Mouse (Mus musculus) gastrocnemius, adult 2 months (tissue): ENCODE results near the gene Ift74. TPM values are rescaled to one million over a fixed set of nuclear protein-coding genes. Genes with fewer than 3 reads are reported as not detected.
A peak's percentile ranks its signal among the peaks of the same experiment; 100 is the strongest.

Source experiments
- DNase-seq: peaks from one replicate; pipeline ENCODE4 v3.0.0; 2022
- H3K27ac ChIP-seq: fragments of 200-600 bp; 2 replicates; pipeline ENCODE4 v1.8.1; 2022; ENCODE audit warnings: mild to moderate bottlenecking
- H3K4me3 ChIP-seq: fragments of 200-600 bp; 2 replicates; pipeline ENCODE4 v1.8.1; 2022; ENCODE audit warnings: mild to moderate bottlenecking, moderate library complexity
- CTCF ChIP-seq: fragments of 200-600 bp; IDR thresholded peaks from 2 replicates; pipeline ENCODE4 v1.8.1; 2022; ENCODE audit warnings: antibody characterized with exemption, mild to moderate bottlenecking, moderate library complexity
- intact Hi-C: fragments of 180-260 bp; cut with DNase I; formaldehyde crosslinking; loops from one replicate; pipeline ENCODE4 v1.15.1; 2025
- microRNA-seq: library from miRNA; unstranded; fragments of <30 nt; microRNA quantifications from one replicate; pipeline ENCODE4 v1.2.0, GENCODE M21; 2021
- total RNA-seq, 2 experiments: library from RNA; stranded (reverse); gene quantifications; 2 replicates each; pipeline ENCODE4 v1.2.3; 2021

Gene Ift74
- total RNA-seq, 2 experiments from 2014 or later, result 4.7 to 8.5 TPM

- intact Hi-C loops, result no loop called here
Measured at GRCm38 (mm10) chr4:94713741-94714140, 99.5 kb downstream of the Ift74 start.

DNA sequence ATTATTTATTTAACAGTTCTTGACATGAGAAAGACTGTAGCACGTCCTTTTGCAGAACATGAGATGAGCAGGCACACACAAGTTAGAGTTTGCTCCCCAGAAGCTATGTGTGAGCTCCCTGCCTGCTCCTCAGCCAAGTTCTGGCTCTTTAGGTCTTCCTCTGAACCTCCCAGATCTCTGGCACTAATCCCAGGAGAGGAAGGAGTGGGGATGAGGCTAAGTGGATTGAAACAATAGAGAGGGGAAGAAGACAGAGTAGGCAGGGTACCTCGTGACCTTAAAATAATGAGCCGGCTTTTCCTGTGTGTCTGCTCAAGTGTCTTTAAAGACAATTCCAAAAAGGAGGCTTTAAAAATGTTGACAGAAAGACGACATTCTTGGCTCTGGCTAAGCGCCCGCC is 100.9 kb downstream of the Ift74 start:
- Histone ChIP-seq H3K27ac (peak overlapping the region; percentile 66), H3K4me3 (peak overlapping the region; percentile 34)
- DNase-seq, result no peak
- TF ChIP-seq CTCF, result no peak
- intact Hi-C loops, result no loop called here

More at GRCm38 (mm10) chr4:94713741-94714140, 99.5 kb downstream of the Ift74 start:
- no peak for DNase-seq
- Histone ChIP-seq H3K4me3 (no peak overlapping the region), H3K27ac (no peak overlapping the region)
- TF ChIP-seq CTCF, result no peak

DNA sequence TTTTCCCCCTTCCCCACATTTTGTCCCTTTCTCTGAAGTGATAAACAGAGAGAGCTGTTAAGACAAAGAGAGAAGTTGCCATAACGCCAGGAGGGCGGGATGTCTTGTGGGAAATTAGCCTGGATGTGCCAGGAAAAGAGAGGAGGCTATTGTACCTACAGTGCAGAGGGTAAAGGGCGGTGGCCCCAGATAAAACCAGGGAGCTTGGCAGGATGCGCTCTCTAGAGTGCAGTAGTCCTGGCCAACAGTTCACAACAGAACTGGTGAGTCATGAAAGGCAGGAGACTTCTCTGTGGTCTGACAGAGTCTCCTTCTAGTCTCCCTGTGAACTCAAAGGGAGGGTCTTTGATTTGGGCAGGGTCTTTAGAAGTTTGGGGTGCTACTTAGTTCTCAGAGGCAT is 111.5 kb downstream of the Ift74 start:
- intact Hi-C loops, result no loop called here
- H3K4me3 ChIP-seq, result no peak overlapping the region
- peak; percentile 37 for DNase-seq
- no peak for TF ChIP-seq CTCF
- no peak overlapping the region for H3K27ac ChIP-seq

- Histone ChIP-seq H3K27ac (peak overlapping the region; percentile 1; the same call in 1 of the 2 replicates), H3K4me3 (no peak overlapping the region)
- intact Hi-C loops, result loop anchor here (10.0 kb wide), 1 partner anchor 48 kb away; no protein-coding TSS in a partner anchor
- no peak for TF ChIP-seq CTCF
- no peak for DNase-seq
Measured at GRCm38 (mm10) chr4:94732721-94733120, 118.4 kb downstream of the Ift74 start.

GRCm38 (mm10) chr4:94737326-94738295 is 123.3 kb downstream of the Ift74 start:
- DNase-seq, result no peak
- H3K27ac ChIP-seq, result peak overlapping the region; percentile 90
- no peak overlapping the region for H3K4me3 ChIP-seq
- TF ChIP-seq CTCF, result no peak
- intact Hi-C loops, result loop anchor here (10.0 kb wide), 1 partner anchor 53 kb away; no protein-coding TSS in a partner anchor

DNA sequence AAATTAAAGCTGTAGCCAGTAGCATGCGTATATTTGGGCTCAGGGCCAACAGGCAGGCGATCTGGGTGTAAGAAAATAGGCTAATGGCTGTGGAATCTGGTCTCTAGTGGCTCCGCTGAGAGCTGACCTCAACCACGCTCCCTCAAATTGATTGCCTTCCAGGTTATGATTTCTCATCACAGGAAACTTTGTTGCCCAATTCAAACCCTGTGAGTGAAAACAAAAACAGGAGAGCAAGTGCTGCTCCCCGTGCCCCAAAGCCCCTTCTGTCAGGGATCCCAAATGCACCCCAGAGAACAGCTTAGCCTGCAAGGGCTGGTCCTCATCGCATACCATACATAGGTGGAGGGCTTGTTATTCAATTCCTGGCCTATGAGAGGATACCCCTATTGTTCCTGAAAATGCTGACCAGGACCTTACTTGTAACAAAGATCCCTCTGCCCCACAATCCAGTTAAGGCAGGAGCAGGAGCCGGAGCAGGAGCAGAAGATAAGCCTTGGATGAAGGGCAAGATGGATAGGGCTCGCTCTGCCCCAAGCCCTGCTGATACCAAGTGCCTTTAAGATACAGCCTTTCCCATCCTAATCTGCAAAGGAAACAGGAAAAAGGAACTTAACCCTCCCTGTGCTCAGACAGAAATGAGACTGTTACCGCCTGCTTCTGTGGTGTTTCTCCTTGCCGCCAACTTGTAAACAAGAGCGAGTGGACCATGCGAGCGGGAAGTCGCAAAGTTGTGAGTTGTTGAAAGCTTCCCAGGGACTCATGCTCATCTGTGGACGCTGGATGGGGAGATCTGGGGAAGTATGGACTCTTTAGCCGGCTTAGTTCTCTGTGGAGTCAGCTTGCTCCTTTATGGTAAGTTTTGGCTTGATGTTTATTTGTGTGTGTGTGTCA is 124.8 kb downstream of the Ift74 start, which contains the start of gene Tek:
TSS of gene Tek (plus strand) at position 452 of the 894 bp plus-strand sequence.
- Histone ChIP-seq H3K27ac (peak within 1 kb of the TSS; percentile 90), H3K4me3 (peak within 1 kb of the TSS; percentile 75)
- intact Hi-C loops, result loop anchor here (10.0 kb wide), 1 partner anchor 54 kb away; no protein-coding TSS in a partner anchor
- TF ChIP-seq CTCF, result no peak
- peak; percentile 67 for DNase-seq

GRCm38 (mm10) chr4:94741824-94742223 is 127.5 kb downstream of the Ift74 start:
- no peak for TF ChIP-seq CTCF

More at GRCm38 (mm10) chr4:94741824-94742223, 127.5 kb downstream of the Ift74 start:
- H3K27ac ChIP-seq, result peak overlapping the region; percentile 90
- peak overlapping the region; percentile 75 for H3K4me3 ChIP-seq
- DNase-seq, result no peak
- intact Hi-C loops, result no loop called here

Small RNA genes within 50 kb of the gene (microRNA-seq; reads per million reads assigned to microRNA genes)
- gene Mir872, result 1,045 reads per million, percentile 77 among the genes with 10 or more reads in this experiment

Other genes starting within 250 kb of the Ift74 start
- not detected for gene Gm10306, start 57.9 kb upstream of the Ift74 start, total RNA-seq
- gene Caap1, start 57.7 kb upstream of the Ift74 start, total RNA-seq, result 1 to 10 TPM; 2.8 to 3.0 TPM
- 10 to 100 TPM; 34.0 to 38.5 TPM for gene Plaa, start 11.2 kb upstream of the Ift74 start, total RNA-seq
- gene Lrrc19, start 35.7 kb downstream of the Ift74 start, total RNA-seq, result not detected
- gene Tek, start 124.8 kb downstream of the Ift74 start, total RNA-seq, result 10 to 100 TPM; 14.4 to 17.0 TPM